Mouse (Mus musculus) hindbrain, embryonic 15.5 days (tissue): ENCODE measurements around the gene Olfml2b. TPM values are rescaled to one million over a fixed set of nuclear protein-coding genes. Genes with fewer than 3 reads are reported as not detected.

Source experiments
- ATAC-seq: fragments of 200-750 bp; cut with Nextera tagmentation; 2 replicates; pipeline ENCODE4 v1.8.0; 2017; ENCODE audit warnings: low read depth, moderate number of reproducible peaks, moderate TSS enrichment; ENCODE audit not compliant: low FRiP score
- H3K27ac ChIP-seq: fragments of 300-500 bp; sonication (generic); replicated peaks from 2 replicates; pipeline ENCODE4 v1.5.1; 2015; ENCODE audit warnings: mild to moderate bottlenecking, inconsistent platforms
- H3K27me3 ChIP-seq: fragments of 300-500 bp; sonication (generic); 2 replicates; pipeline ENCODE4 v1.6.1; 2015; ENCODE audit warnings: control low read depth, inconsistent platforms
- H3K36me3 ChIP-seq: fragments of 300-500 bp; sonication (generic); 2 replicates; pipeline ENCODE4 v1.6.1; 2015; ENCODE audit warnings: control low read depth, inconsistent platforms
- H3K4me1 ChIP-seq: fragments of 300-500 bp; sonication (generic); replicated peaks from 2 replicates; pipeline ENCODE4 v1.6.1; 2015; ENCODE audit warnings: control low read depth, inconsistent platforms
- H3K4me2 ChIP-seq: fragments of 300-500 bp; sonication (generic); 2 replicates; pipeline ENCODE4 v1.6.1; 2015; ENCODE audit warnings: moderate library complexity, mild to moderate bottlenecking, inconsistent platforms
- H3K4me3 ChIP-seq: fragments of 300-500 bp; sonication (generic); 2 replicates; pipeline ENCODE4 v1.5.1; 2015; ENCODE audit warnings: mild to moderate bottlenecking, inconsistent platforms
- H3K9ac ChIP-seq: fragments of 300-500 bp; sonication (generic); 2 replicates; pipeline ENCODE4 v1.6.1; 2015; ENCODE audit warnings: inconsistent platforms
- H3K9me3 ChIP-seq: fragments of 300-500 bp; sonication (generic); 2 replicates; pipeline ENCODE4 v1.6.1; 2016; ENCODE audit warnings: control low read depth, inconsistent platforms
- WGBS: fragments of 180-500 bp; shearing (Covaris S2); methylation state at CpG from one replicate; pipeline ENCODE4 v1.1.7; 2015; 5-methylcytosine and 5-hydroxymethylcytosine counted together
- polyA plus RNA-seq: library from polyadenylated mRNA; unstranded; fragments of >200 nt; fragmentation: Nextera tagmentation; extraction: Ambion mirVana; gene quantifications from 2 replicates; pipeline ENCODE4 v1.2.1, GENCODE M21; 2015

Olfml2b gene
- polyA plus RNA-seq, result 4.9 and 5.0 TPM in 2 replicates

DNA sequence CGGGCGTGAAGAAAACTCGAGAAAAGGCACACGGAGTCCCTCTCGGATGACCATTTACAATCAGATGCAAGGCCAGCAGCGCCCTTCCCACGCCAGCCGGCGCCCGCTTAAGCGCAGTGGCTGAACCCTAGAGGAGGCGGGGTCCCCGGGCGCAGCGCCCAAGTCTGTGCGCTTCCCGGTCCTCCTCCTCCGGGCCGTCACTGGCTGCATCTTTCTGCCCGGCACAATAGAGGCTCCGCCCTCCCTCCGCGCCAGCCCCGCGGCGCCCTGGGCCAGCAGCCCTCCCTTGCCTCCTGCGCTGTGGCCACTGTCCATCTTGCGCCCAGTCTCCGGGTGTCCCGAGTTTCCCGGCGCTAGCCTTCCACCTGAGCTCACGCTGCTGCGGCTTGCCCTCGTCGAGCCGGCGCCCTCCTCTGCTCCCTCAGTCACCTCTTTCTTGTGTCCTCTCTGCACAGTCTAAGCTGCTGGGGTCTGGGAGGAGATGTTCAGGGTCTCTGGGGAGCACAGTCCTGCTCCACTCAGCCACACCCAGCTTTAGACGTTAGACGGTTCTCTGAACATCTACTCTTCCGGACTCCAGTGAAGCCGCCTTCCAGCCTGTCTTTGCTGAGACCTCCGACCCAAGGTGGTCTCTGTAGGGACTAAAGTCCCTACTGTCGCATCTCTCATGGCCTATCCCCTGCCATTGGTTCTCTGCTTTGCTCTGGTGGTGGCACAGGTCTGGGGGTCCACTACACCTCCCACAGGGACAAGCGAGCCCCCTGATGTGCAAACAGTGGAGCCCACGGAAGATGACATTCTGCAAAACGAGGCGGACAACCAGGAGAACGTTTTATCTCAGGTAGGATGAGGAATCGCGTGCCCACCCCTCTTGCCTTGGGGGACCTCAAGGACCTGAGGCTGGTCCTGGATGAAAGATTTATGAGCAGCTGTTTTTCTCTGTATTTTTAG lies at the start of gene Olfml2b:
Gene Olfml2b (plus strand): TSS at position 278 of the 951 bp plus-strand sequence.
- H3K27me3 ChIP-seq, result no peaks in the 10 kb centered on the region
- 14% methylated on average over 48 of the region's 51 CpGs for WGBS
- peak within 1 kb of the TSS; percentile 55 for H3K9ac ChIP-seq
- peak within 1 kb of the TSS; percentile 60 for H3K4me3 ChIP-seq
- peaks cover 20% of the 10 kb centered on the region for H3K4me1 ChIP-seq
- H3K9me3 ChIP-seq, result no peaks in the 10 kb centered on the region
- H3K4me2 ChIP-seq, result peak within 1 kb of the TSS; percentile 91
- no peaks in the 10 kb centered on the region for H3K36me3 ChIP-seq
- H3K27ac ChIP-seq, result no peak within 1 kb of the TSS
- peak; percentile 97 for ATAC-seq

DNA sequence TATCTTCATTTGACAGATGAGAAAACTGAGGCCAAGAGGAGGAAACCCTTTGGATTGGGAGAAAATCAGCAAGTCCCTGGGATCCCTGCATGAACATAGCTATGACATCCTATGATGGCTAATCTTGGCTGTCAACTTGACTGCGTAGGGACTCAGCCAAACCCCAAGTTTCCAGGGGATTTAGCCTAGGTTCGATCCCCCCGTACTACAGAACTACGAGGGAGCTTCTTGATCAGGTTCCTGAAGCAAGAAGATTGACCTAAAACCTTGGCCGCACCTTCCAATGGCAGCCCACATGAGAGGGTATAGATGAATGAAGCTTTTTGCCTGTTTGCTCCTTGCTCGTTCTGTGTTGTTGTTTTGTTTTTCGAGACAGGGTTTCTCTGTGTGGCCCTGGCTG lies 49.8 kb upstream of the Olfml2b start:
- Histone ChIP-seq H3K4me3 (no peak overlapping the region), H3K4me1 (no peaks in the 10 kb centered on the region), H3K36me3 (no peaks in the 10 kb centered on the region), H3K9me3 (no peaks in the 10 kb centered on the region), H3K27ac (no peak overlapping the region), H3K4me2 (no peak overlapping the region), H3K9ac (no peak overlapping the region), H3K27me3 (peaks cover 7% of the 10 kb centered on the region; the same call in 1 of the 2 replicates)
- WGBS, result 96% methylated on average over 7 of the region's 7 CpGs
- no peak for ATAC-seq

DNA sequence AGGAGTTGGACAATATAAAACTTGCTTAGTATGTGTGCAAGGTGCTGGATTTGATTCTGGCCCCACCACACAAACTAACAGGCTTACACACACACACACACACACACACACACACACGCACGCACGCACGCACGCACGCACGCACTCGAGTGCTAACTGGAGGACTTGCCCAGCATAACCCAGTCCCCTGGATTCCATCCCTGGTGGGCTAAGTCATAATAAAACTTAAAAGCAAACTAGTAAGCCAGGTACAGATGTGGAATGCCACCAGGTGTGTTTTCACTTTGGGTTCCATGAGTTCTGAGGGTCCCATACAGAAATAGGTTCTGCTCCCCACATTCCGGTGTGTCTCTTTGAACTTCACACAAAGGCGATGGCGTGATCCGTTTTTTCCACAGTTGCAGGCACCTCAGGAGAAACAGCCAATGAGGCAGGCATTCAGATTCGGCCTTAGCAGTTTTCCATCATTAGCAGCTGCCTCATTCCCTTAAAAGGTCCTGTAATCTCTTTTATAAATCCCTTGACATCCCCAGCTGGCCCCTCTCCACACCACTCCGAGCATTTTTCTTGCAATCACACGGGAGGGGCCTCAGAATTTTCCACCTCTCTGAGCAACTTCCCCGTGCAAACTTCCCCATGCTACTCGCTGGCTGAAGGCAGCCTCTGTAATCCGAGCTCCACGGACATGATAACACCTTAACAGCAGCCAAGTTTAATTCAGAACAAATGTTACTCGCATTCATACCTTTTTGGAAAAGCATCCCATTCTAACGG lies 38.9 kb upstream of the Olfml2b start:
- Histone ChIP-seq H3K27me3 (no peaks in the 10 kb centered on the region), H3K9ac (no peak overlapping the region), H3K27ac (no peak overlapping the region), H3K36me3 (no peaks in the 10 kb centered on the region), H3K4me2 (no peak overlapping the region), H3K9me3 (no peaks in the 10 kb centered on the region), H3K4me3 (no peak overlapping the region), H3K4me1 (no peaks in the 10 kb centered on the region)
- ATAC-seq, result no peak
- WGBS, result 79% methylated on average over 21 of the region's 21 CpGs

DNA sequence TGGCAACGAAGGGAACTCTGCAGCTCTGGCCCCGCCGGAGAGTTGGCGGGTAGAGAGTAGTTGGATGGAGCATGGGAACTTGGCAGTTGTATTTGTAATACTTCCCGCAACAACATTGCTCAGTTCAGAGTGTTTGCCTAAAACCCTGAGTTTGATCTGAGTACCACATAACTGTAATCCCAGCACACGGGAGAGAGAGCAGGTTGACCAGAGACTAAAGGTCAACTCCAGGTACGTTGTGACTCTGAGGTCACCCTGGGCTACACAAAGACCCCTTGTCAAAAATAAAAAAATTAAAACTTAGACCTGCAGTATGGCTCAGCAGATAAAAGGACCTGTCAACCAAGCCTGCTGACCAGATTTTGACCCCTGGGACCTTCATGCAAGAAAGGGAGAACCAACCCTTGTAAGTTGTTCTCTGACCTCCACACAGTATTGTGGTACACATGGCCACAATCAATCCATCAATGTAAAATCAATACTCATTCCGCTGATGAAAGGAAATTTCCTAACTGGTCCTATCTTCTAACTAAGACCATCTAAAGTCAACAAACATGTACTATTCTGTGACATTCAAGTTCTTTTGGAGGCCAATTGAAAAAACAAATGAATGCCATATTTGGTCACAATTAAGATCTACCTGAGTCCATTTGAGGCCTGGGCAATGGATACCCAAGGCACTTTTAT lies 37.0 kb upstream of the Olfml2b start:
- WGBS, result 95% methylated on average over 8 of the region's 8 CpGs
- H3K4me3 ChIP-seq, result no peak overlapping the region
- no peak overlapping the region for H3K4me2 ChIP-seq
- no peaks in the 10 kb centered on the region for H3K36me3 ChIP-seq
- no peaks in the 10 kb centered on the region for H3K9me3 ChIP-seq
- no peaks in the 10 kb centered on the region for H3K4me1 ChIP-seq
- H3K27ac ChIP-seq, result no peak overlapping the region
- H3K9ac ChIP-seq, result no peak overlapping the region
- no peak for ATAC-seq
- no peaks in the 10 kb centered on the region for H3K27me3 ChIP-seq

DNA sequence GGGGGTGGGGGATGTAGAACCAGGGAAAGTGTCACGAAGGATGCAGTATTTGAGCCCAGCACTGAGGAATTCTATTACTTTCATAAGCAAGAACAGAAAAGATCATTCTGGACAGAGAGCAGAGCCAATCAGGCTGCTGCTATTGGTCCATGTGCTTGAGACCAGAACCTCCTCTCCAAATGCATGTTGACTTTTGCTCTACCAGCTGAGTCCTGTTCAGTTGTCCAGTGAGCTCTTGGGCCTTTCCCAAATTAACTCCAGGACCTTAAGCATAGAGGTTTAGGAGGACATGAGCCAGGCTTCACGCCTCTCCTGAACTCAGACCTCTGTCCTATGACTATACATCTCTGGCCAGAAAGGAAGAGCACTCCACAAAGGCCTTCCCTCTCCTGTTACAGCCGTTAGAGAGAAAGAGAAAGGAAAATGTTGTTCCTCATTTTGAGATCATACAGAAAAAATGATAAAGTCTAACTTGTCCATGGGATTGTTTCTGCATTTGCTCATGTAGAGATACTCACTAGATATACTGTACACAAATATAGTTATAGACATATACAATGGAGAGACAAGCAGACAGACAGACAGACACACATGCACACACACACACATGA lies 35.8 kb upstream of the Olfml2b start:
- ATAC-seq, result no peak
- H3K9ac ChIP-seq, result no peak overlapping the region
- H3K27ac ChIP-seq, result no peak overlapping the region
- H3K9me3 ChIP-seq, result no peaks in the 10 kb centered on the region
- no peaks in the 10 kb centered on the region for H3K27me3 ChIP-seq
- no peaks in the 10 kb centered on the region for H3K4me1 ChIP-seq
- 94% methylated on average over 3 of the region's 3 CpGs for WGBS
- H3K4me2 ChIP-seq, result no peak overlapping the region
- no peak overlapping the region for H3K4me3 ChIP-seq
- H3K36me3 ChIP-seq, result no peaks in the 10 kb centered on the region

DNA sequence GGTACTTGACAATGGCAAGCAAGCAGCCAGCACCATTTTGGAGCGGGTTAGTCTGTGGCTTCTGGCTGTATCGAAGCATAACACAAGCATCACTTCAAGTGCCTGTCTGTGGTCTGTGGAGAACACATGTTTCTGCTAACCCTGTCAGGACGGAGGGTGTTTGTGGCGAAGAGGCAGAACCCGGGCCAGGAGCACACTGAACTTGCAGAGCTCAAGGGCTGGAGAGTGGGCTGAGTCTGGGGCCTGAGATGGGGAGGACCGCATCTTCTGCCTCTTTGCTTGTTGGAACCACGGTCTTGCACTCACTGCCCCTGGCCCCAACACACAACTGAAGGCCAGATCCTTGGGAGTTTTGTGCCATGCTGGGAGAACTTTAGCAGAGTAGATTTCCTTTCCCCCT lies 34.5 kb upstream of the Olfml2b start:
- H3K9ac ChIP-seq, result no peak overlapping the region
- no peak overlapping the region for H3K27ac ChIP-seq
- ATAC-seq, result no peak
- WGBS, result 89% methylated on average over 7 of the region's 7 CpGs
- H3K9me3 ChIP-seq, result no peaks in the 10 kb centered on the region
- H3K4me3 ChIP-seq, result no peak overlapping the region
- no peaks in the 10 kb centered on the region for H3K36me3 ChIP-seq
- H3K27me3 ChIP-seq, result no peaks in the 10 kb centered on the region
- no peak overlapping the region for H3K4me2 ChIP-seq
- H3K4me1 ChIP-seq, result no peaks in the 10 kb centered on the region

DNA sequence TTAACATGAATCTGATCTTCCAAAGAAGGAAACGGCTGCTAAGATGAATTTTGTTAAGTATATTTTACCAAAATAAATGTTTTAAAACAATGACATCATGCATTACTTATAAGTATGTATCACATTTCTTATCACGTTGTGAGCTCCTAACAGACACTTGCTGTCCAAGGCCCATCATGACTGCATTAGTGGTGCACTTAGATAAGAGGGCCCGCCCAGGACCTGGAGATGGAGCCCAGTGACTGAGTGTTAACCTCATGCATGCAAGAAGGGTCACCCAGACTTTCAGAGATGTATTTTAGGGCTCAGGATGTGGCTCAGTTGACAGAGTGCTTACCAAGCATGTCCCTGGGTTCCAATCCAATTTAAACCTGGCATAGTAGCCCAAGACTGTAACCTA lies 34.0 kb upstream of the Olfml2b start:
- Histone ChIP-seq H3K4me3 (no peak overlapping the region), H3K9me3 (no peaks in the 10 kb centered on the region), H3K4me2 (no peak overlapping the region), H3K9ac (no peak overlapping the region), H3K4me1 (no peaks in the 10 kb centered on the region), H3K27me3 (no peaks in the 10 kb centered on the region), H3K27ac (no peak overlapping the region), H3K36me3 (no peaks in the 10 kb centered on the region)
- WGBS, result 86% methylated on average over 3 of the region's 3 CpGs
- ATAC-seq, result no peak

DNA sequence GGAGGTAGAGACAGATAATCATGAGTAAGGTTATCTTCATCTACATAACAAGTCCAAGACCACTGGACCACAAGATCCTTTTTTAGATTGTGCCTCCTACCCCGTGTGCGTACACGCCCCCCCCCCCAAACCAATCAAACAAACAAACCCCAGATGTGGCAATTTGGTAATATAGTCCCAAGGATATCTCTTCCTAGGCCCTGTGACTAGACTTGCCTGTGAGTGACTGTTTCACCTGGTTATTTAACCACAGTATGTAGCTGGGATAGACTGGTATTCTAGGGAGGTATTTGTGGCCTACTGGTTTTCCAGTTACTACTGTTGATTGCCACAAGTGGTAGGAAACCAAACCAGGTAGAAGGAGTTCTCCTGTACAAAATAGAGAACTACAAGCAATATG lies 33.6 kb upstream of the Olfml2b start:
- no peak overlapping the region for H3K9ac ChIP-seq
- H3K4me1 ChIP-seq, result no peaks in the 10 kb centered on the region
- no peak overlapping the region for H3K27ac ChIP-seq
- no peak overlapping the region for H3K4me3 ChIP-seq
- H3K4me2 ChIP-seq, result no peak overlapping the region
- no peaks in the 10 kb centered on the region for H3K27me3 ChIP-seq
- H3K36me3 ChIP-seq, result no peaks in the 10 kb centered on the region
- 95% methylated on average over 3 of the region's 3 CpGs for WGBS
- no peaks in the 10 kb centered on the region for H3K9me3 ChIP-seq
- no peak for ATAC-seq

DNA sequence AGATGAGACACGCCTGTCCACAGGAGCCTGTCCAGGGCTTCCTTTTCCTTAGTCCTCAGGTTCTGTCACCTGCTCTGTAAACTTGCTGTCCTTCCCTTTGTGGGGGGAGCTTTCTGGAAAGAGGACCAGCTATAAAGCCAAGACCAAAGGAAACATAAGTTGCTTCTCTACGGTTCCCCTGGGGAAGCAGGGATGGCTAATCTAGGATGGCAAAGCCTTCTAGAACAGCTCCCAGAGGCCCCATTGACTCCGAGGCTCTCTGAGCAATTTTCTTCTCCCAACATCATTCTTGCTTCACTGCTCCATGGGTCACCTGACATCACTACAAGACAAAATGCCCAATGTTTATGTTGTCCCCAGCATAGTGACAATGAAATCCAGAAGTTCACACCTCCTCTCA lies 32.7 kb upstream of the Olfml2b start:
- Histone ChIP-seq H3K27ac (no peak overlapping the region), H3K9me3 (no peaks in the 10 kb centered on the region), H3K4me3 (no peak overlapping the region), H3K36me3 (no peaks in the 10 kb centered on the region), H3K4me1 (no peaks in the 10 kb centered on the region), H3K4me2 (no peak overlapping the region), H3K27me3 (no peaks in the 10 kb centered on the region), H3K9ac (no peak overlapping the region)
- WGBS, result 93% methylated on average over 3 of the region's 3 CpGs
- no peak for ATAC-seq

DNA sequence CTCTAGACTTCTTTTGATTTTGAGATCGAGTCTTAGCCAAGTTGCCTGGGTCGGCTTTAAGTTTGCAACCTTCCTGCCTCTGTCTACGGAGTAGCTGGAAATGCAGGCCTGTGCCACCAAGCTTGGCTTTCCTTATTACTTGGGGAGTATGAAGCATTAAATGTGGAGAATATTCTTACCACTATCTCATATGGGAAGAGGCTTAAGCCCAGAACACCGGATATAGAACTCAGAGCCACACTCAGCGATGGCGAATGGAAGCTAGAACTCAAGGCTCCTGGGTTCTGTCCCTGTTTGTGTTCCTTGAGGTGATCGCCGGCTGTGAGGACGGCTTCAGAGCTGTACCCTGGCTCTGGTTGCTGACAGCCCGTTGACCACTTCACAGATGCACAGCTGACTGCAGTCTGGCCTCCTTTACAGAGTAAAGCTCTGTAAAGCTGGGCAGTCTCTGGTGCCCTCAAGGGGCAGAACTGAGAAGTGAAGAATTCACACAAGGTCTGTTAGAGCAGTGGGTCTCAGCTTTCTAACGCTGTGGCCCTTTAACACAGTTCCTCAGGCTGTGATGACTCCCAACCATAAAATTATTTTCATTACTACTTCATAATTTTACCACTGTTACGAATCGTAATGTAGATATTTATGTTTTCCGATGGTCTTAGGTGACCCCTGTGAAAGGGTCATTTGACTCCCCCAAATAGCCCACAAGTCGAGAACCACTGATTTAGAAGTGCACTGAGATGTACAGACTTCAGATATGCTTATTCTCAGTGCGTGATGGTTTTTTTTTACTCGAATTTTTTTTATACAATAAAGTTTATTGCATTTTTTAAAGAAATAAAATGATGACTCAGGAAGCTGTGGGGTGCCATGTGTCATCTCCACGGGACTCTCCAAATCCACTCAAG lies 31.1 kb upstream of the Olfml2b start:
- Histone ChIP-seq H3K27ac (no peak overlapping the region), H3K4me3 (no peak overlapping the region), H3K9ac (no peak overlapping the region), H3K4me2 (no peak overlapping the region), H3K9me3 (no peaks in the 10 kb centered on the region), H3K36me3 (no peaks in the 10 kb centered on the region), H3K4me1 (no peaks in the 10 kb centered on the region), H3K27me3 (no peaks in the 10 kb centered on the region)
- peak; percentile 96 for ATAC-seq
- WGBS, result 62% methylated on average over 18 of the region's 18 CpGs
